Mouse (Mus musculus) stomach, embryonic 14.5 days (tissue): ENCODE measurements around the gene Gm20388. TPM values are rescaled to one million over a fixed set of nuclear protein-coding genes. Genes with fewer than 3 reads are reported as not detected.

Experiments
- ATAC-seq: fragments of 200-750 bp; cut with Nextera tagmentation; 2 replicates; pipeline ENCODE4 v1.8.0; 2017; ENCODE audit warnings: low read depth, moderate TSS enrichment; ENCODE audit not compliant: insufficient number of reproducible peaks, insufficient read depth, low FRiP score
- H3K27ac ChIP-seq: fragments of 300-500 bp; sonication (generic); 2 replicates; pipeline ENCODE4 v1.5.1; 2014; ENCODE audit warnings: mild to moderate bottlenecking, low read length, moderate library complexity, mixed read lengths
- H3K27me3 ChIP-seq: fragments of 300-500 bp; sonication (generic); 2 replicates; pipeline ENCODE4 v1.6.1; 2014; ENCODE audit warnings: low read length, control low read depth, mixed read lengths; ENCODE audit not compliant: control insufficient read depth, insufficient read depth
- H3K36me3 ChIP-seq: fragments of 300-500 bp; sonication (generic); 2 replicates; pipeline ENCODE4 v1.6.1; 2014; ENCODE audit warnings: mild to moderate bottlenecking, control low read depth, low read length, moderate library complexity, mixed read lengths; ENCODE audit not compliant: control insufficient read depth, insufficient read depth
- H3K4me1 ChIP-seq: fragments of 300-500 bp; sonication (generic); 2 replicates; pipeline ENCODE4 v1.6.1; 2014; ENCODE audit warnings: low read length, control low read depth, mixed read lengths; ENCODE audit not compliant: control insufficient read depth, insufficient read depth
- H3K4me2 ChIP-seq: fragments of 300-500 bp; sonication (generic); replicated peaks from 2 replicates; pipeline ENCODE4 v1.6.1; 2014; ENCODE audit warnings: low read depth, low read length, control low read depth
- H3K4me3 ChIP-seq: fragments of 300-500 bp; sonication (generic); 2 replicates; pipeline ENCODE4 v1.5.1; 2014; ENCODE audit warnings: low read depth, low read length, control low read depth
- H3K9ac ChIP-seq: fragments of 300-500 bp; sonication (generic); replicated peaks from 2 replicates; pipeline ENCODE4 v1.6.1; 2014; ENCODE audit warnings: low read depth, mild to moderate bottlenecking, control low read depth, low read length, moderate library complexity, mixed read lengths
- H3K9me3 ChIP-seq: fragments of 300-500 bp; sonication (generic); 2 replicates; pipeline ENCODE4 v1.6.1; 2016; ENCODE audit warnings: low read depth, low read length, control low read depth; ENCODE audit not compliant: control insufficient read depth
- WGBS: fragments of 180-500 bp; shearing (Covaris S2); extraction: QIAGEN DNeasy Blood & Tissue Kit; methylation state at CpG from one replicate; pipeline ENCODE4 v1.1.7; 2014; 5-methylcytosine and 5-hydroxymethylcytosine counted together
- polyA plus RNA-seq: library from polyadenylated mRNA; unstranded; fragments of >200 nt; fragmentation: Nextera tagmentation; extraction: Ambion mirVana; gene quantifications from 2 replicates; pipeline ENCODE4 v1.2.1, GENCODE M21; 2014

Gm20388 gene
- polyA plus RNA-seq, 1 experiment from 2014 or later, result 11.4 TPM

GRCm38 (mm10) chr8:121907587-121908248 lies 1997.1 kb downstream of the Gm20388 start, which contains the start of gene Slc7a5:
Gene Slc7a5, minus strand, starts transcription at chr8:121907694.
- peaks cover 8% of the 10 kb centered on the region; the same call in 1 of the 2 replicates for H3K4me1 ChIP-seq
- peak within 1 kb of the TSS; percentile 79 for H3K4me3 ChIP-seq
- H3K36me3 ChIP-seq, result no peaks in the 10 kb centered on the region
- no peak within 1 kb of the TSS for H3K27ac ChIP-seq
- WGBS, result under 1% methylated on average over 59 of the region's 61 CpGs
- H3K4me2 ChIP-seq, result peak within 1 kb of the TSS; percentile 97
- peak; percentile 92 for ATAC-seq
- H3K9me3 ChIP-seq, result no peaks in the 10 kb centered on the region
- H3K27me3 ChIP-seq, result no peaks in the 10 kb centered on the region
- H3K9ac ChIP-seq, result peak within 1 kb of the TSS; percentile 43

- Histone ChIP-seq H3K27me3 (no peaks in the 10 kb centered on the region), H3K4me1 (peaks cover 8% of the 10 kb centered on the region; the same call in 1 of the 2 replicates), H3K9ac (no peak overlapping the region), H3K27ac (no peak overlapping the region), H3K9me3 (no peaks in the 10 kb centered on the region), H3K36me3 (no peaks in the 10 kb centered on the region), H3K4me3 (no peak overlapping the region), H3K4me2 (peak overlapping the region; percentile 97; the same call in 1 of the 2 replicates)
- 41% methylated on average over 8 of the region's 8 CpGs for WGBS
- ATAC-seq, result no peak
Observed at GRCm38 (mm10) chr8:121908378-121909147, 1997.9 kb downstream of the Gm20388 start.

- Histone ChIP-seq H3K9ac (no peak overlapping the region), H3K4me1 (peaks cover 8% of the 10 kb centered on the region; the same call in 1 of the 2 replicates), H3K27ac (no peak overlapping the region), H3K27me3 (no peaks in the 10 kb centered on the region), H3K4me2 (no peak overlapping the region), H3K36me3 (no peaks in the 10 kb centered on the region), H3K4me3 (no peak overlapping the region), H3K9me3 (no peaks in the 10 kb centered on the region)
- 61% methylated on average over 8 of the region's 8 CpGs for WGBS
- ATAC-seq, result no peak
Observed at GRCm38 (mm10) chr8:121909148-121909541, 1998.5 kb downstream of the Gm20388 start.

- no peaks in the 10 kb centered on the region for H3K36me3 ChIP-seq
- WGBS, result 7% methylated on average over 6 of the region's 6 CpGs
- ATAC-seq, result no peak
- H3K9ac ChIP-seq, result no peak overlapping the region
- H3K4me2 ChIP-seq, result no peak overlapping the region
- H3K4me3 ChIP-seq, result no peak overlapping the region
- no peaks in the 10 kb centered on the region for H3K9me3 ChIP-seq
- no peaks in the 10 kb centered on the region for H3K27me3 ChIP-seq
- H3K4me1 ChIP-seq, result peaks cover 8% of the 10 kb centered on the region; the same call in 1 of the 2 replicates
- no peak overlapping the region for H3K27ac ChIP-seq
Observed at GRCm38 (mm10) chr8:121909663-121910062, 1999.0 kb downstream of the Gm20388 start.

GRCm38 (mm10) chr8:121911400-121911799 lies 2000.8 kb downstream of the Gm20388 start:
- ATAC-seq, result no peak
- Histone ChIP-seq H3K4me2 (no peak overlapping the region), H3K4me1 (no peaks in the 10 kb centered on the region), H3K9me3 (no peaks in the 10 kb centered on the region), H3K36me3 (no peaks in the 10 kb centered on the region), H3K27me3 (no peaks in the 10 kb centered on the region), H3K4me3 (no peak overlapping the region), H3K9ac (no peak overlapping the region), H3K27ac (no peak overlapping the region)
- 85% methylated on average over 6 of the region's 6 CpGs for WGBS

- ATAC-seq, result no peak
- 71% methylated on average over 7 of the region's 7 CpGs for WGBS
- Histone ChIP-seq H3K9me3 (no peaks in the 10 kb centered on the region), H3K4me1 (no peaks in the 10 kb centered on the region), H3K9ac (no peak overlapping the region), H3K27me3 (no peaks in the 10 kb centered on the region), H3K4me2 (no peak overlapping the region), H3K36me3 (no peaks in the 10 kb centered on the region), H3K27ac (no peak overlapping the region), H3K4me3 (no peak overlapping the region)
Observed at GRCm38 (mm10) chr8:121911987-121912386, 2001.3 kb downstream of the Gm20388 start.

GRCm38 (mm10) chr8:121912831-121913230 lies 2002.2 kb downstream of the Gm20388 start:
- H3K9ac ChIP-seq, result no peak overlapping the region
- no peaks in the 10 kb centered on the region for H3K9me3 ChIP-seq
- no peaks in the 10 kb centered on the region for H3K36me3 ChIP-seq
- 73% methylated on average over 3 of the region's 3 CpGs for WGBS
- H3K4me2 ChIP-seq, result no peak overlapping the region
- H3K27ac ChIP-seq, result no peak overlapping the region
- H3K4me3 ChIP-seq, result no peak overlapping the region
- no peaks in the 10 kb centered on the region for H3K4me1 ChIP-seq
- H3K27me3 ChIP-seq, result no peaks in the 10 kb centered on the region
- ATAC-seq, result no peak

- no peak overlapping the region for H3K4me2 ChIP-seq
- no peak overlapping the region for H3K27ac ChIP-seq
- no peak for ATAC-seq
- no peak overlapping the region for H3K9ac ChIP-seq
- no peaks in the 10 kb centered on the region for H3K27me3 ChIP-seq
- no peaks in the 10 kb centered on the region for H3K4me1 ChIP-seq
- H3K36me3 ChIP-seq, result no peaks in the 10 kb centered on the region
- H3K9me3 ChIP-seq, result no peaks in the 10 kb centered on the region
- 75% methylated on average over 8 of the region's 8 CpGs for WGBS
- H3K4me3 ChIP-seq, result no peak overlapping the region
Observed at GRCm38 (mm10) chr8:121913378-121913777, 2002.7 kb downstream of the Gm20388 start.
